Mouse (Mus musculus) embryonic facial prominence, embryonic 14.5 days (tissue): ENCODE results near the gene Dysf. TPM values are rescaled to one million over a fixed set of nuclear protein-coding genes. Genes with fewer than 3 reads are reported as not detected.

ENCODE experiments used
- ATAC-seq: fragments of 200-750 bp; cut with Nextera tagmentation; 2 replicates; pipeline ENCODE4 v1.8.0; 2017; ENCODE audit warnings: low read depth, moderate number of reproducible peaks, moderate TSS enrichment
- DNase-seq: peaks from one replicate; pipeline ENCODE4 v3.0.0-alpha.2; 2015; ENCODE audit warnings: low spot score
- H3K27ac ChIP-seq: fragments of 300-500 bp; sonication (generic); replicated peaks from 2 replicates; pipeline ENCODE4 v1.5.1; 2014; ENCODE audit warnings: low read depth, mild to moderate bottlenecking, low read length, moderate library complexity
- H3K27me3 ChIP-seq: fragments of 300-500 bp; sonication (generic); replicated peaks from 2 replicates; pipeline ENCODE4 v1.6.1; 2014; ENCODE audit warnings: low read length; ENCODE audit not compliant: control insufficient read depth, insufficient read depth
- H3K36me3 ChIP-seq: fragments of 300-500 bp; sonication (generic); 2 replicates; pipeline ENCODE4 v1.6.1; 2014; ENCODE audit warnings: low read length, mixed read lengths; ENCODE audit not compliant: control insufficient read depth, insufficient read depth
- H3K4me1 ChIP-seq: fragments of 300-500 bp; sonication (generic); 2 replicates; pipeline ENCODE4 v1.6.1; 2014; ENCODE audit warnings: antibody characterized with exemption, low read length; ENCODE audit not compliant: control insufficient read depth, insufficient read depth
- H3K4me2 ChIP-seq: fragments of 300-500 bp; sonication (generic); 2 replicates; pipeline ENCODE4 v1.6.1; 2014; ENCODE audit warnings: low read depth, mild to moderate bottlenecking, low read length, moderate library complexity, mixed read lengths
- H3K4me3 ChIP-seq: fragments of 300-500 bp; sonication (generic); 2 replicates; pipeline ENCODE4 v1.5.1; 2014; ENCODE audit warnings: low read depth, mild to moderate bottlenecking, low read length
- H3K9ac ChIP-seq: fragments of 300-500 bp; sonication (generic); 2 replicates; pipeline ENCODE4 v1.6.1; 2014; ENCODE audit warnings: low read depth, mild to moderate bottlenecking, low read length, moderate library complexity, mixed read lengths
- H3K9me3 ChIP-seq: fragments of 300-500 bp; sonication (generic); 2 replicates; pipeline ENCODE4 v1.6.1; 2016; ENCODE audit warnings: low read length; ENCODE audit not compliant: control insufficient read depth
- WGBS: fragments of 180-500 bp; shearing (Covaris S2); extraction: QIAGEN DNeasy Blood & Tissue Kit; methylation state at CpG from one replicate; pipeline ENCODE4 v1.1.7; 2014; 5-methylcytosine and 5-hydroxymethylcytosine counted together
- polyA plus RNA-seq: library from polyadenylated mRNA; unstranded; fragments of >200 nt; fragmentation: Nextera tagmentation; extraction: Ambion mirVana; gene quantifications from 2 replicates; pipeline ENCODE4 v1.2.1, GENCODE M21; 2014

The Dysf gene
- polyA plus RNA-seq, 1 experiment from 2014 or later, result 17.0 TPM

DNA sequence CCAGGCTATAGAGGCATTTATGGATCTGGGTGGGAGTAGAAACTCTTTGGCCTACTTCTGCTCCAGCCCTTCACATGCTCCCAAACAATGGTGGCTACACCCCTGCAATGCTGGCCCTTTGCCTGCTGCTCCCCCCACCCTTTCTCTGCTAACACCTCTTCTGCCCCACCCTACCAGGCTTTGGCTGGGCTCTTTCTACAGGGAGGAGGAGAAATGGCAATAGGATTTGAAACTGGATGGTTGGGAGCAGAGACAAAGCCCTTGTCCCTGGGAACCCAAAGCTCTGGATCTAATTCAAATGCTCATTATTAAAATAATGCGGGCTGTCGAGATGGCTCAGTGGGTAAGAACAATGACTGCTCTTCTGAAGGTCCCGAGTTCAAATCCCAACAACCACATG is 72.2 kb downstream of the Dysf start:
- ATAC-seq (no peak), DNase-seq (no peak)
- no peak overlapping the region for H3K4me3 ChIP-seq
- no peaks in the 10 kb centered on the region for H3K9me3 ChIP-seq
- 82% methylated on average over 3 of the region's 3 CpGs for WGBS
- no peak overlapping the region for H3K4me2 ChIP-seq
- H3K4me1 ChIP-seq, result peaks cover 1% of the 10 kb centered on the region; the same call in 1 of the 2 replicates
- no peaks in the 10 kb centered on the region for H3K36me3 ChIP-seq
- no peak overlapping the region for H3K27ac ChIP-seq
- H3K9ac ChIP-seq, result no peak overlapping the region
- H3K27me3 ChIP-seq, result no peaks in the 10 kb centered on the region

DNA sequence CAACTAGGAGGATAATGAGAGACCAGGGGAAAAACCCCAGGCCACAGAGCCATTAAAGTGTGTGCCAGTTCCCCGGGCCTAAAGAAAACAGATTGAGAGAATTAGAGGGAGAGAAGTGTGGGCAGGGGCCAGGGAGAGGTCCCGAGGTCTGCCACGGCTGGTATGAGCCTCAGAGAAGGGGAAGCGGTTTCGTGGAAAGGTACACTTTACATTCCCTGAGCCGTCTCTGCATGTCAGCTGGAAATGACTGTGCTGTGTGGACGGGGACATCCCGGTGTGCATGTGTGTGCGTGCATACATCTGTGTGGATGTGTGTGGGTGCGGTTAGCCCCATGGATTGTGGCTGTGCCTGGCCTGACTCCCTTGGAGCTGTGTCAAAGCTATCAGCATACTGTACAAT is 76.4 kb downstream of the Dysf start:
- WGBS, result 41% methylated on average over 10 of the region's 10 CpGs
- peak; percentile 75 for DNase-seq
- peak; percentile 85; the same call in 1 of the 2 replicates for ATAC-seq
- no peaks in the 10 kb centered on the region for H3K27me3 ChIP-seq
- H3K36me3 ChIP-seq, result no peaks in the 10 kb centered on the region
- H3K9ac ChIP-seq, result no peak overlapping the region
- no peak overlapping the region for H3K27ac ChIP-seq
- peaks cover 3% of the 10 kb centered on the region; the same call in 1 of the 2 replicates for H3K9me3 ChIP-seq
- no peak overlapping the region for H3K4me3 ChIP-seq
- no peak overlapping the region for H3K4me2 ChIP-seq
- H3K4me1 ChIP-seq, result peaks cover 6% of the 10 kb centered on the region; the same call in 1 of the 2 replicates

DNA sequence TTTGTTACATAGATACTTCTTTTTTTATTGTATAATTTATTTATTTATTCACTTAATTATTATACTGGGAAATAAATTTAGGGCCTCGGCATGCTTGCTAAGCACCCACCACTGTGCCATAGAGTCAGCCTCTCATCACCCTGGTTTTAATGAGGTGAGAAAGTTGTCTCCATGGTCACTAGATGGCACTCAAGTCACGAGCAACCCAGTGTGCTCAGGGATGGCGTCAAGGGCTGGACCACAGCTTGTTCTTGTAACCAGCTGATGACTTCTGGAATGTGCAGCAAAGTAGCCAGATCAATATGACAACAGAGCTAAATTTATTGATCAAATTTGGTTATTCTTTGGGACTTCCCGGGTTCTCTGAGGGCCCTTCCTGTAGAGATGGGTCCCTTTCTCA is 85.1 kb downstream of the Dysf start:
- no peak overlapping the region for H3K4me2 ChIP-seq
- no peak overlapping the region for H3K4me3 ChIP-seq
- H3K9me3 ChIP-seq, result peaks cover 6% of the 10 kb centered on the region; the same call in 1 of the 2 replicates
- 16% methylated on average over 4 of the region's 4 CpGs for WGBS
- H3K9ac ChIP-seq, result no peak overlapping the region
- ATAC-seq (peak; percentile 63), DNase-seq (peak; percentile 84)
- no peak overlapping the region for H3K27ac ChIP-seq
- no peaks in the 10 kb centered on the region for H3K4me1 ChIP-seq
- no peaks in the 10 kb centered on the region for H3K27me3 ChIP-seq
- H3K36me3 ChIP-seq, result no peaks in the 10 kb centered on the region

DNA sequence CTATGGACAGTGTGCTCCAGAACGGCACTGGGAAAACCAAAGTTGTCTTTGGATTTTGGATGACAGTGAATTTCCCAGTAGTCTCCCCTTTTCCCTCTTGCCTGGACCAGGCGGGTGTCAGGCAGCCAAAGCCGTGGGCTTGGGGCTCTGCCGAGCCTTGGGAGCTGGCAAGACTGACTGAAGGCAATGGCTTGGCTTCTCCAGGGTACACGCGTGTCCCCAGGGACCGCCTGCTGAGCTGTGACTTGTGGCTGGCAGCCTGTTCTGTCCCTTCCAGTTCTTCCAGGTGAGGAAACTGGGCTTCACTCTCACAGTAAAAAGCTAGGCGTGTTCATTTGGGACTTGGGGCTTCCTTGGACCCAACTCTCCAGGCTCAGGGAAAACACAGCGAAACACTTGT is 86.1 kb downstream of the Dysf start:
- Histone ChIP-seq H3K36me3 (no peaks in the 10 kb centered on the region), H3K27ac (no peak overlapping the region), H3K4me3 (no peak overlapping the region), H3K4me2 (no peak overlapping the region), H3K27me3 (no peaks in the 10 kb centered on the region), H3K9me3 (peaks cover 5% of the 10 kb centered on the region; the same call in 1 of the 2 replicates), H3K4me1 (no peaks in the 10 kb centered on the region), H3K9ac (no peak overlapping the region)
- DNase-seq (no peak), ATAC-seq (no peak)
- WGBS, result 87% methylated on average over 9 of the region's 9 CpGs

DNA sequence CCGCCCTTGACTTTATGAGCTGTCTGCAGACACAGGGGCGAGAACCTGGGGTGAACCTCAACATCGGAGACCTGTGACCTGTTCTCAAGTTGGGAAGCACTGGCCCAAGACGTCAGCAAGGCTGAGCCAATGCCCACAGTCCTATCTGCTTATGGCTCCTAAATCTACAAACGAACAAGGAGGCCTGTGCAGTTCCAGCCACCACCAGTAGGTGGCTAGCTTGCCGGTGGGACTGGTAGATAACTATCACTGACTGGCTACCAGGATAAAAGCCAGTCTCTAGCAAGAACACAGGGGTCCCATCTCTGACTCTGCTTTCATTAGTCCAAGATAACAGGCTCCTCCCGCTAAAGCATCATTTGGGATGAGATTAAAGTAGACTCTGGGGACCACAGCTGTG is 86.6 kb downstream of the Dysf start:
- peak; percentile 71 for DNase-seq
- H3K27ac ChIP-seq, result no peak overlapping the region
- 21% methylated on average over 7 of the region's 7 CpGs for WGBS
- H3K4me2 ChIP-seq, result no peak overlapping the region
- peaks cover under 1% of the 10 kb centered on the region; the same call in 1 of the 2 replicates for H3K9me3 ChIP-seq
- H3K36me3 ChIP-seq, result no peaks in the 10 kb centered on the region
- no peak overlapping the region for H3K4me3 ChIP-seq
- H3K9ac ChIP-seq, result no peak overlapping the region
- no peaks in the 10 kb centered on the region for H3K27me3 ChIP-seq
- no peaks in the 10 kb centered on the region for H3K4me1 ChIP-seq
- no peak for ATAC-seq

DNA sequence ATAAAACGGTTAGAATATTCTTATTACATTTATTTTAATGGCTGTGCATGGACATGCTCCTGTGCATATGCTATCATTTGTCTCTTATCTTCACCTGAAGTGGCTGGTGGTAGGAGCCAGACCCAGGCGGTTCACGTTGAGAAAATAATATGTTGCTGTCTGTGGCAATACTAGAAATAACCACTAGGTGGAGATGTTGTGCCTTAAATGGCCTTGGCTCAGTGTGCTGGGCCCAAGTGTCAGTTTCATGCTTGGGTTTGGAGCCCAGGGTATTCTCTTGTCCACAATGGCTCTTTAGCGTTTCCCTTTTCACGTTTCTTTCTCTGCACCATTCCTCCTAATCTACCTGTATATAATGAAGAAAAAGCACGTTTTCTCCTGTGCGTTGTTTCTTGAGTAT is 87.5 kb downstream of the Dysf start:
- 11% methylated on average over 7 of the region's 7 CpGs for WGBS
- H3K9ac ChIP-seq, result no peak overlapping the region
- H3K4me1 ChIP-seq, result no peaks in the 10 kb centered on the region
- H3K27me3 ChIP-seq, result no peaks in the 10 kb centered on the region
- H3K4me2 ChIP-seq, result no peak overlapping the region
- H3K4me3 ChIP-seq, result no peak overlapping the region
- no peak overlapping the region for H3K27ac ChIP-seq
- H3K9me3 ChIP-seq, result no peaks in the 10 kb centered on the region
- H3K36me3 ChIP-seq, result no peaks in the 10 kb centered on the region
- ATAC-seq (peak; percentile 54; the same call in 1 of the 2 replicates), DNase-seq (peak; percentile 90)

DNA sequence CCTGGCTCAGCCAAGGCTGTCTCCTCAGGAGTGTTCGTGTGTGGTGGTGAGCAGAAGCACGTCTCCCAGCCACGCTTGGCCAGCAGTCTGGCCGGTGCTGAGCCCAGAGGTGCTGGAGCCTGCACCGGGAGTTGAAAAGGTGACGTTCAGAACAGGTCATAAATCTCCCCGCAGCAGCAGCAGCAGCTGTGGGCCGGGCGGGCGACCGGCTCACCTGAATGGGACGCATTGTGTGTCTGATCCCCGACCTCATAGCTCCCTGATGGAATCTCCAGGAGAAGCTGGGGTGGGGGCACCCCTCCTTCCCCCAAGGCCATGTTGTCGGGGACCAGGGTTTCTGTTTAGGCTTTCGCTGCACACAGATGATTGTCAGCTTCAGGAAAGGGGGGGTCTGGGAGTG is 93.6 kb downstream of the Dysf start:
- Histone ChIP-seq H3K9ac (no peak overlapping the region), H3K9me3 (no peaks in the 10 kb centered on the region), H3K4me2 (no peak overlapping the region), H3K27ac (no peak overlapping the region), H3K36me3 (no peaks in the 10 kb centered on the region), H3K27me3 (peaks cover 4% of the 10 kb centered on the region; the same call in 1 of the 2 replicates), H3K4me3 (no peak overlapping the region), H3K4me1 (peaks cover 18% of the 10 kb centered on the region)
- WGBS, result 49% methylated on average over 8 of the region's 15 CpGs
- DNase-seq (no peak), ATAC-seq (no peak)

DNA sequence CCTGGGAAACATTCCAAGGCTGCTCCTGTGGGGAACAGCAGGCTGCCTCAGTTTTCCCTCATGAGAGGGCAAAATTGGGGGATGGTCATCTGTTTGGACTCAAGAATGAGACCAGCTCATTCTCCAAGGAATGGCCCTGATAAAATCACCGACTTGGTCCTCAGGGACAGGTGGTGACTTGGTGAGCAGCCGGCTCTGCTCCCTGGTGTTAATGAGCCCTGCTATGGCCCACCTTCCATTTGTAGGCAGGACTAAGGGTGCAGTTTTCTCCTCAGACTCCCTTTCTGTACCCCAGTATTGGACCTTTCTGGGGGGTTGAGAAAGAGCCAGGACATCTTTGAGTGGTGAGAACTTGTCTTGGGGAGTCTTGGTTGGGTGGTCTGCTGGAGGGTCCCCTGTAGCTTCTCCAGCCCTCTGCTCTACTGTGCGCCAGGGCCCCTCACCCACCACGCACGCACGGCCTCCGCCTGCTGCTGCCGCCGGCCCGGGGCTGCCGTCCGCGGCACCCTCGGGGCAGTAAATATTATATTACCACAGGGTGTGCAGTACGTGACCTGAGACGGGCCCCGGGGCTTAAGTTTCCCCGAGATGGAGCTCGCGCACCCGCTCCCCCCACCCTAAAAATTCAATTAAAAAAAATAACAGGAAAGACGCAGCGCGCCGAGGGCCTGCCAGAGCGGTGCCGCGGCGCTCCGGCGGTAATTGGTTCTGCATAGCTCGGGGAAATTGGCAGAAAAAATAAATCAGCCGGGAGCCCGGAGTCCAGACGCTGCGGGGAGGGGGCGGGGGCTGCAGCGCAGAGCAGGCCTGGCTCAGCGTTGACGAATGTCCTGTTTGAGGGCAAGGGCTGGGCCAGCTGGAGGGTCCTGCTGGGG is 97.0 kb downstream of the Dysf start:
- Histone ChIP-seq H3K9ac (peak overlapping the region; percentile 55), H3K4me1 (peaks cover 23% of the 10 kb centered on the region), H3K9me3 (no peaks in the 10 kb centered on the region), H3K4me2 (peak overlapping the region; percentile 72), H3K27ac (peak overlapping the region; percentile 73), H3K27me3 (peaks cover 4% of the 10 kb centered on the region; the same call in 1 of the 2 replicates), H3K4me3 (peak overlapping the region; percentile 37), H3K36me3 (no peaks in the 10 kb centered on the region)
- WGBS, result 2% methylated on average over 40 of the region's 40 CpGs
- DNase-seq (peak; percentile 87), ATAC-seq (peak; percentile 85)
